Mouse (Mus musculus): ENCODE data around the gene Oprm1. TPM values are rescaled to one million over a fixed set of nuclear protein-coding genes. Genes with fewer than 3 reads are reported as not detected.
"Not testable (repeated sequence)": the region's sequence is repeated elsewhere in the genome, so short reads cannot be mapped to it uniquely, and the experiment has no call there.

The Oprm1 gene
- polyA plus RNA-seq, 1 experiment from 2014 or later: 1.2 TPM

GRCm38 (mm10) chr10:6998576-6999250 is 240.4 kb downstream of the Oprm1 start:
- Histone ChIP-seq H3K9ac (replicated peaks; ENCODE audit: low read length) (no peak overlapping the region), H3K27me3 (ENCODE audit: control insufficient read depth, insufficient read depth, low read length) (no peaks in the 10 kb centered on the region), H3K9me3 (ENCODE audit: control insufficient read depth, low read length) (no peaks in the 10 kb centered on the region), H3K36me3 (ENCODE audit: control insufficient read depth, insufficient read depth, low read length) (no peaks in the 10 kb centered on the region), H3K4me2 (ENCODE audit: low read length) (no peak overlapping the region), H3K4me1 (ENCODE audit: control insufficient read depth, insufficient read depth, low read length) (no peaks in the 10 kb centered on the region), H3K4me3 (replicated peaks; ENCODE audit: low read depth, low read length) (no peak overlapping the region), H3K27ac (replicated peaks; ENCODE audit: low read depth, low read length) (no peak overlapping the region)
- 88% methylated on average over 4 of the region's 4 CpGs for WGBS
- DNase-seq (no peak), ATAC-seq (ENCODE audit: low FRiP score, low TSS enrichment) (no peak)

- ATAC-seq (ENCODE audit: low FRiP score, low TSS enrichment): no peak
- H3K4me3 ChIP-seq (replicated peaks; ENCODE audit: low read depth, low read length): no peak overlapping the region
- no peak overlapping the region for H3K4me2 ChIP-seq (ENCODE audit: low read length)
- no peaks in the 10 kb centered on the region for H3K36me3 ChIP-seq (ENCODE audit: control insufficient read depth, insufficient read depth, low read length)
- no peaks in the 10 kb centered on the region for H3K27me3 ChIP-seq (ENCODE audit: control insufficient read depth, insufficient read depth, low read length)
- no peak overlapping the region for H3K27ac ChIP-seq (replicated peaks; ENCODE audit: low read depth, low read length)
- H3K4me1 ChIP-seq (ENCODE audit: control insufficient read depth, insufficient read depth, low read length): no peaks in the 10 kb centered on the region
- 75% methylated on average over 3 of the region's 3 CpGs for WGBS
- DNase-seq: no peak
- no peaks in the 10 kb centered on the region for H3K9me3 ChIP-seq (ENCODE audit: control insufficient read depth, low read length)
- H3K9ac ChIP-seq (replicated peaks; ENCODE audit: low read length): no peak overlapping the region
Observed at GRCm38 (mm10) chr10:6999355-6999754, 241.0 kb downstream of the Oprm1 start.

- not testable (repeated sequence) for H3K9me3 ChIP-seq (ENCODE audit: control insufficient read depth, low read length); DNase-seq; ATAC-seq (ENCODE audit: low FRiP score, low TSS enrichment); H3K4me3 ChIP-seq (replicated peaks; ENCODE audit: low read depth, low read length); H3K4me2 ChIP-seq (ENCODE audit: low read length); H3K27ac ChIP-seq (replicated peaks; ENCODE audit: low read depth, low read length); H3K27me3 ChIP-seq (ENCODE audit: control insufficient read depth, insufficient read depth, low read length); H3K4me1 ChIP-seq (ENCODE audit: control insufficient read depth, insufficient read depth, low read length); H3K36me3 ChIP-seq (ENCODE audit: control insufficient read depth, insufficient read depth, low read length); H3K9ac ChIP-seq (replicated peaks; ENCODE audit: low read length)
Observed at GRCm38 (mm10) chr10:7003898-7004297, 245.6 kb downstream of the Oprm1 start.

GRCm38 (mm10) chr10:7004980-7005538 is 246.8 kb downstream of the Oprm1 start:
- no peak for DNase-seq
- Histone ChIP-seq H3K27ac (replicated peaks; ENCODE audit: low read depth, low read length) (no peak overlapping the region), H3K4me1 (ENCODE audit: control insufficient read depth, insufficient read depth, low read length) (no peaks in the 10 kb centered on the region), H3K9ac (replicated peaks; ENCODE audit: low read length) (no peak overlapping the region), H3K27me3 (ENCODE audit: control insufficient read depth, insufficient read depth, low read length) (no peaks in the 10 kb centered on the region), H3K9me3 (ENCODE audit: control insufficient read depth, low read length) (no peaks in the 10 kb centered on the region), H3K4me2 (ENCODE audit: low read length) (no peak overlapping the region), H3K4me3 (replicated peaks; ENCODE audit: low read depth, low read length) (no peak overlapping the region), H3K36me3 (ENCODE audit: control insufficient read depth, insufficient read depth, low read length) (no peaks in the 10 kb centered on the region)
- ATAC-seq (ENCODE audit: low FRiP score, low TSS enrichment): no peak
- 59% methylated on average over 5 of the region's 5 CpGs for WGBS

- DNase-seq: no peak
- Histone ChIP-seq H3K9me3 (ENCODE audit: control insufficient read depth, low read length) (no peaks in the 10 kb centered on the region), H3K9ac (replicated peaks; ENCODE audit: low read length) (no peak overlapping the region), H3K4me2 (ENCODE audit: low read length) (no peak overlapping the region), H3K4me1 (ENCODE audit: control insufficient read depth, insufficient read depth, low read length) (no peaks in the 10 kb centered on the region), H3K27me3 (ENCODE audit: control insufficient read depth, insufficient read depth, low read length) (no peaks in the 10 kb centered on the region), H3K36me3 (ENCODE audit: control insufficient read depth, insufficient read depth, low read length) (no peaks in the 10 kb centered on the region), H3K27ac (replicated peaks; ENCODE audit: low read depth, low read length) (no peak overlapping the region), H3K4me3 (replicated peaks; ENCODE audit: low read depth, low read length) (no peak overlapping the region)
- ATAC-seq (ENCODE audit: low FRiP score, low TSS enrichment): no peak
- 87% methylated on average over 8 of the region's 8 CpGs for WGBS
Observed at GRCm38 (mm10) chr10:7010543-7010942, 252.2 kb downstream of the Oprm1 start.

- Histone ChIP-seq H3K27ac (replicated peaks; ENCODE audit: low read depth, low read length) (no peak overlapping the region), H3K9me3 (ENCODE audit: control insufficient read depth, low read length) (no peaks in the 10 kb centered on the region), H3K27me3 (ENCODE audit: control insufficient read depth, insufficient read depth, low read length) (no peaks in the 10 kb centered on the region), H3K4me3 (replicated peaks; ENCODE audit: low read depth, low read length) (no peak overlapping the region), H3K4me2 (ENCODE audit: low read length) (no peak overlapping the region), H3K36me3 (ENCODE audit: control insufficient read depth, insufficient read depth, low read length) (no peaks in the 10 kb centered on the region), H3K4me1 (ENCODE audit: control insufficient read depth, insufficient read depth, low read length) (no peaks in the 10 kb centered on the region), H3K9ac (replicated peaks; ENCODE audit: low read length) (no peak overlapping the region)
- ATAC-seq (ENCODE audit: low FRiP score, low TSS enrichment) (no peak), DNase-seq (no peak)
- WGBS: 63% methylated on average over 1 of the region's 1 CpGs
Observed at GRCm38 (mm10) chr10:7015199-7015598, 256.9 kb downstream of the Oprm1 start.

GRCm38 (mm10) chr10:7019781-7020386 is 261.6 kb downstream of the Oprm1 start:
- WGBS: 87% methylated on average over 7 of the region's 7 CpGs
- no peak for DNase-seq
- H3K4me2 ChIP-seq (ENCODE audit: low read length): no peak overlapping the region
- no peaks in the 10 kb centered on the region for H3K4me1 ChIP-seq (ENCODE audit: control insufficient read depth, insufficient read depth, low read length)
- no peaks in the 10 kb centered on the region for H3K27me3 ChIP-seq (ENCODE audit: control insufficient read depth, insufficient read depth, low read length)
- H3K9ac ChIP-seq (replicated peaks; ENCODE audit: low read length): no peak overlapping the region
- no peaks in the 10 kb centered on the region for H3K36me3 ChIP-seq (ENCODE audit: control insufficient read depth, insufficient read depth, low read length)
- no peak overlapping the region for H3K27ac ChIP-seq (replicated peaks; ENCODE audit: low read depth, low read length)
- no peak for ATAC-seq (ENCODE audit: low FRiP score, low TSS enrichment)
- H3K4me3 ChIP-seq (replicated peaks; ENCODE audit: low read depth, low read length): no peak overlapping the region
- no peaks in the 10 kb centered on the region for H3K9me3 ChIP-seq (ENCODE audit: control insufficient read depth, low read length)

GRCm38 (mm10) chr10:7020551-7020950 is 262.2 kb downstream of the Oprm1 start:
- H3K27ac ChIP-seq (replicated peaks; ENCODE audit: low read depth, low read length): no peak overlapping the region
- no peaks in the 10 kb centered on the region for H3K9me3 ChIP-seq (ENCODE audit: control insufficient read depth, low read length)
- no peaks in the 10 kb centered on the region for H3K36me3 ChIP-seq (ENCODE audit: control insufficient read depth, insufficient read depth, low read length)
- DNase-seq (no peak), ATAC-seq (ENCODE audit: low FRiP score, low TSS enrichment) (no peak)
- no peaks in the 10 kb centered on the region for H3K27me3 ChIP-seq (ENCODE audit: control insufficient read depth, insufficient read depth, low read length)
- WGBS: 90% methylated on average over 9 of the region's 9 CpGs
- no peak overlapping the region for H3K4me2 ChIP-seq (ENCODE audit: low read length)
- no peak overlapping the region for H3K9ac ChIP-seq (replicated peaks; ENCODE audit: low read length)
- H3K4me1 ChIP-seq (ENCODE audit: control insufficient read depth, insufficient read depth, low read length): no peaks in the 10 kb centered on the region
- no peak overlapping the region for H3K4me3 ChIP-seq (replicated peaks; ENCODE audit: low read depth, low read length)

- Histone ChIP-seq H3K27ac (replicated peaks; ENCODE audit: low read depth, low read length) (no peak overlapping the region), H3K9me3 (ENCODE audit: control insufficient read depth, low read length) (no peaks in the 10 kb centered on the region), H3K4me2 (ENCODE audit: low read length) (no peak overlapping the region), H3K4me1 (ENCODE audit: control insufficient read depth, insufficient read depth, low read length) (no peaks in the 10 kb centered on the region), H3K9ac (replicated peaks; ENCODE audit: low read length) (no peak overlapping the region), H3K4me3 (replicated peaks; ENCODE audit: low read depth, low read length) (no peak overlapping the region), H3K36me3 (ENCODE audit: control insufficient read depth, insufficient read depth, low read length) (no peaks in the 10 kb centered on the region), H3K27me3 (ENCODE audit: control insufficient read depth, insufficient read depth, low read length) (no peaks in the 10 kb centered on the region)
- DNase-seq (no peak), ATAC-seq (ENCODE audit: low FRiP score, low TSS enrichment) (no peak)
- WGBS: 79% methylated on average over 1 of the region's 1 CpGs
Observed at GRCm38 (mm10) chr10:7025028-7025427, 266.7 kb downstream of the Oprm1 start.

All from midbrain, embryonic 14.5 days (tissue).